ENCODE assay signal across 26 mouse cellular contexts in the genomic region with DNA sequence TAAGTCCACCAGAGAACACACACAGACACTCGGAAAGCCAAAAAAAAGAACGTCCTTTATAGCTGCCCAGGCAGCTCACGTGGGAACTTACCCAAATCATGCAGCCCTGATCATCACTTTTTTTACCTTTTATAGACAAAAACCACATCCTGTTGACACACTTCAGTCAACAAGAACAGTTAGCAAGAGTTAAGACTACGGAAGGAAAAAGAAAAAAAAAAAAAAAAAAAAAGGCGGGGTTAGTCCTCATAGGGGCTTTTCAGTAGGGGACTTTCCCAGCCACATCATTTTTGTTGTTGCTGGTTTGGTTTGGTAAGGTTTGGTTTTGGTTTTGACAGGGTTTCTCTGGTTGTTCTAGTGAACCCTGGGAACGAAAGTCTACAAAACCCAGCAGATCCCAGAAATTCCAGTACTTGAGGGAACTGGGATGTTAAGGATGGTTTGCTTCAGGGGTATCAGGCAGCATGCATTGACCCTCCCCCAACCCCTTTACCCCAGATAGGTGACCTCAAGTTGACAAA. TPM values are rescaled to one million over a fixed set of nuclear protein-coding genes. Genes with fewer than 3 reads are reported as not detected.
DNase-seq lines count a peak whose midpoint lies in the region; ATAC-seq and TF ChIP-seq lines count a peak whose summit lies in the region.
"Had no signal": no experiment of that assay in that cellular context is flagged by ENCODE, and none has a peak within 500 bp of the region (broad histone marks: within the 10 kb centered on the region; RNA-seq: fewer than 3 reads in every experiment).

No protein-coding gene starts in this region.

- peak; percentile 91 for ATAC-seq in inflammation-experienced regulatory T-cells, adult 6 months
- ATAC-seq in midbrain, postnatal 0 days (ENCODE audit: low FRiP score) = no peak
- ATAC-seq: forebrain, embryonic 13.5 days; hindbrain, embryonic 16.5 days; intestine, postnatal 0 days; midbrain, embryonic 13.5 days; Patski had no signal

- peak; percentile 12 for DNase-seq in 3T3-L1 (ENCODE audit: low read depth, low spot score)
- peak; percentile 17 for DNase-seq in 416B (ENCODE audit: low read depth)
- peak; percentile 8 to 30 for DNase-seq in CD8-positive naive resting alpha-beta T cell, adult 2 months (ENCODE audit: low read depth in 2 of 2, low spot score in 2 of 2)
- no peak for DNase-seq in layer of hippocampus, adult 9-10 months (ENCODE audit: low spot score)
- DNase-seq in midbrain, postnatal 0 days (ENCODE audit: low spot score) = no peak
- no peak for DNase-seq in ovary, adult 18-20 months (ENCODE audit: low spot score)
- no peak for DNase-seq in left cerebral cortex, adult 11 months (ENCODE audit: low spot score)
- DNase-seq: adrenal gland, adult 8-10 months; cerebellum, adult 18-20 months; cerebellum, postnatal 14 days; embryo, embryonic 11 days; gastrocnemius, postnatal 36 days; layer of hippocampus, adult 9-11 months; liver, embryonic 13.5 days; lung, adult 2 months had no signal

- H3K4me3 ChIP-seq in midbrain, postnatal 0 days (ENCODE audit: low read depth, low read length) = no peak overlapping the region
- H3K4me3 ChIP-seq: embryonic facial prominence, embryonic 13.5 days; forebrain, embryonic 13.5 days; kidney, embryonic 15.5 days; left cerebral cortex, adult 2 months; liver, embryonic 13.5 days; megakaryocyte, embryonic 14.5 days; midbrain, embryonic 13.5 days had no signal

- no peaks in the 10 kb centered on the region for H3K4me1 ChIP-seq in midbrain, postnatal 0 days (ENCODE audit: insufficient read depth, low read length)
- H3K4me1 ChIP-seq: embryonic facial prominence, embryonic 13.5 days; forebrain, embryonic 13.5 days; kidney, embryonic 15.5 days; liver, embryonic 13.5 days; megakaryocyte, embryonic 14.5 days; midbrain, embryonic 13.5 days had no signal

- no peak overlapping the region for H3K4me2 ChIP-seq in midbrain, postnatal 0 days (ENCODE audit: low read depth, low read length, poor library complexity, severe bottlenecking)
- H3K4me2 ChIP-seq: embryonic facial prominence, embryonic 13.5 days; forebrain, embryonic 13.5 days; heart, embryonic 11.5 days; kidney, embryonic 15.5 days; liver, embryonic 13.5 days; midbrain, embryonic 13.5 days had no signal

- H3K9ac ChIP-seq in midbrain, postnatal 0 days (replicated peaks; ENCODE audit: low read length, poor library complexity, severe bottlenecking) = no peak overlapping the region
- H3K9ac ChIP-seq: embryonic facial prominence, embryonic 13.5 days; forebrain, embryonic 13.5 days; kidney, embryonic 15.5 days; liver, embryonic 13.5 days; midbrain, embryonic 13.5 days had no signal

- no peaks in the 10 kb centered on the region for H3K9me3 ChIP-seq in midbrain, postnatal 0 days (ENCODE audit: low read length)
- H3K9me3 ChIP-seq: embryonic facial prominence, embryonic 13.5 days; forebrain, embryonic 13.5 days; kidney, embryonic 15.5 days; liver, embryonic 13.5 days; midbrain, embryonic 13.5 days had no signal

- H3K27me3 ChIP-seq in midbrain, postnatal 0 days (ENCODE audit: insufficient read depth, low read length) = no peaks in the 10 kb centered on the region
- H3K27me3 ChIP-seq: embryonic facial prominence, embryonic 13.5 days; forebrain, embryonic 13.5 days; kidney, embryonic 15.5 days; liver, embryonic 13.5 days; megakaryocyte, embryonic 14.5 days; midbrain, embryonic 13.5 days; Patski had no signal

- H3K27ac ChIP-seq in midbrain, postnatal 0 days (ENCODE audit: low read depth, low read length) = no peak overlapping the region
- H3K27ac ChIP-seq: embryonic facial prominence, embryonic 13.5 days; forebrain, embryonic 13.5 days; kidney, embryonic 15.5 days; left cerebral cortex, adult 2 months; liver, embryonic 13.5 days; midbrain, embryonic 13.5 days had no signal

- WGBS in midbrain, postnatal 0 days = 91% methylated on average over 6 of the region's 6 CpGs

- H3K36me3 ChIP-seq in midbrain, postnatal 0 days (ENCODE audit: insufficient read depth, low read length) = no peaks in the 10 kb centered on the region
- H3K36me3 ChIP-seq: embryonic facial prominence, embryonic 13.5 days; kidney, embryonic 15.5 days; liver, embryonic 13.5 days; midbrain, embryonic 13.5 days had no signal

- no peak for TF ChIP-seq CTCF in midbrain, postnatal 0 days (IDR thresholded peaks at IDR 0.05)

RNA-seq across cellular contexts. Expression of gene Trim24, which starts 49.0 kb away (rescaled TPM):
- polyA plus RNA-seq in inflammation-experienced regulatory T-cells, adult 6 months (2017; shearing (Covaris generic)) = 10 to 100 TPM in 2 of 3 experiments, 1 to 10 TPM in 1; 8.5 to 18.2 (median 14.7) TPM
- total RNA-seq in midbrain, postnatal 0 days (2014; rRNA removed) = 58.0 and 77.0 TPM in 2 replicates
- polyA plus RNA-seq in midbrain, postnatal 0 days (2015; fragmentation: Nextera tagmentation; extraction: Ambion mirVana) = 12.3 and 14.7 TPM in 2 replicates

Comparison
In these comparisons a context has a peak if more than half of its experiments do, and no peak if none do; other contexts are left out.
1. DNase-seq: peak in 3T3-L1 (single experiment), 416B (single experiment) and CD8-positive naive resting alpha-beta T cell, adult 2 months (2 of 2); none in layer of hippocampus, adult 9-10 months (single experiment), midbrain, postnatal 0 days (single experiment), ovary, adult 18-20 months (single experiment) and left cerebral cortex, adult 11 months (single experiment).